Mouse (Mus musculus): ENCODE data around the gene Gfod2. TPM values are rescaled to one million over a fixed set of nuclear protein-coding genes. Genes with fewer than 3 reads are reported as not detected.
A peak's percentile ranks its signal among the peaks of the same experiment; 100 is the strongest.

The Gfod2 gene
- polyA plus RNA-seq, 1 experiment = 6.4 TPM

DNA sequence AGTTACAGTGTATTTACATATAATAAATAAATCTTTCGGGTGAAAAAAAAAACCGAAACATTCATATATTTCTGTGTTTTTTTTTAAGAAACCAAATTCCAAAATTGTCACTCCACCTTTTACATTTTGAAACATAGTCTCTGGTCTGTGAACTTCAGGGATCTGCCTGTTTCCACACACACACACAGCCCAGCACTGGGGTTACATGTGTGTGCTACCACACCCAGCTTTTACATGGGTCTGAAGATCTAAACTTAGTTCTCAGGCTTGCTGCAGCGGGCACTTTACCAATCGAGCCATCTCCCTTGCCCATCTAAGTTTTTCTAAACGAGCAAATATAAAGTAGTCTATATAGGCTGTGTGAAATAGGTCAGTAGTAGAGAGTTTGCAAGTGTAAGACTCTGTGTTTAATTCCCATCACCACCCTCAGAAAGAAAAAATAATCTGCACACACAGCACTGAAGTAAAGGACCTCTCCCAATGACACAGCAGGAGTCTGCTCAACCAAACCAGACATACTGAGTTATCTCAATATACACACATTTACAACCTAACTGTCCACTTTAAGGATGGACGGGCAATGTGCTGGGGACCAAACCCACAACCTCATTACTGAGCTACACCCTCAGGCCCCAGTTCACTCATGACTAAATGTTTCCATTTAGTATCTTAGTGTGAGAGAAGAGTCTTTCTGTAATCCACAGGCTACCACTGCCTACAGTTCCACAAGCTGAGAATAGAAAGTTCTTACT, 42.9 kb upstream of the Gfod2 start:
- no peak overlapping the region for H3K27ac ChIP-seq (ENCODE audit: insufficient read depth, low read length)
- no peak overlapping the region for H3K4me3 ChIP-seq (ENCODE audit: low read depth, low read length)
- no peak for TF ChIP-seq EP300 (IDR thresholded peaks at IDR 0.05; ENCODE audit: insufficient read depth, low read depth, low read length)
- TF ChIP-seq POLR2A (IDR thresholded peaks at IDR 0.05; ENCODE audit: insufficient read depth, low read length) = no peak
- TF ChIP-seq CTCF (IDR thresholded peaks at IDR 0.05; ENCODE audit: low read depth, low read length) = no peak
- H3K27me3 ChIP-seq (ENCODE audit: control insufficient read depth, insufficient read depth, low read length, poor library complexity, severe bottlenecking) = no peaks in the 10 kb centered on the region
- H3K9me3 ChIP-seq (replicated peaks; ENCODE audit: control insufficient read depth, insufficient read depth, low read length, poor library complexity, severe bottlenecking) = no peaks in the 10 kb centered on the region
- peaks cover 8% of the 10 kb centered on the region for H3K4me1 ChIP-seq (ENCODE audit: control insufficient read depth, insufficient read depth, low read length)
- peaks cover 3% of the 10 kb centered on the region; the same call in 1 of the 2 replicates for H3K36me3 ChIP-seq (ENCODE audit: control insufficient read depth, insufficient read depth, low read length, poor library complexity, severe bottlenecking)
- H3K9ac ChIP-seq (ENCODE audit: low read depth, poor library complexity, severe bottlenecking) = no peak overlapping the region

DNA sequence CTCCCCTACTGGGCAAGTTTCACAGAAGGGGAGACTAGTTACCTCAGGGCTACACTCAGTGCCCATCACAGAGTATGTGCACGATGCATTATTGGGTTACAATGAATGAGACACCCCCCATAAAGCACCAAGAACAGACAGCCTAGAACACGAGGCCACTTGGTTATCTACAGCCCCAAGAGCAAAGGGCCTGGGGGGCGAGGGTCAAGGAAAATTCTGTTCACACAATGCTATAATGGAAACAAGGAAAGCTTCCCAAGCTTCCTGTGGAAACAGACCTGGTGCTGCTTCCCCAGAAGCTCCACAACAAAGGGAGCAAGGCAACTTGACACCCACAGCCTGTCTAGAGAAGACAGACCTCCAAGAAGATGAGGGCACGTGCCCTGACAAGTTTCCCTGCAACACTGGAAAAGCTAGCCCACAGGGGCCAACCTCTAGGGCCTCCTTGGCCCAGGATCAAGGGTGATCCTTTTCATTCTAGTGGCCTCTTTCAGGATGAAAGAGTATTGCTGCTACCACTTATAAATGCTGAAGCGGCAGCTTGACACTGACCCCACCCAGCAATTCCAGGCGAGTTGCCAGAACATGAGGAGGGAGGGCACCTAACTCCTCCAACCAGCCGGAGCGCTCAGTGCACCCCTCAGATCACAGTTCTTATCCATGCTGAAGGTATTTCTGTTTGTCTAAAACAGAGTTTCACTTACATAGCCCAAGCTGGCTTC, 40.8 kb upstream of the Gfod2 start:
- no peaks in the 10 kb centered on the region for H3K27me3 ChIP-seq (ENCODE audit: control insufficient read depth, insufficient read depth, low read length, poor library complexity, severe bottlenecking)
- TF ChIP-seq CTCF (IDR thresholded peaks at IDR 0.05; ENCODE audit: low read depth, low read length) (no peak), EP300 (IDR thresholded peaks at IDR 0.05; ENCODE audit: insufficient read depth, low read depth, low read length) (no peak), POLR2A (IDR thresholded peaks at IDR 0.05; ENCODE audit: insufficient read depth, low read length) (no peak)
- peak overlapping the region; percentile 42 for H3K27ac ChIP-seq (ENCODE audit: insufficient read depth, low read length)
- H3K9me3 ChIP-seq (replicated peaks; ENCODE audit: control insufficient read depth, insufficient read depth, low read length, poor library complexity, severe bottlenecking) = no peaks in the 10 kb centered on the region
- no peak overlapping the region for H3K9ac ChIP-seq (ENCODE audit: low read depth, poor library complexity, severe bottlenecking)
- peaks cover 8% of the 10 kb centered on the region for H3K4me1 ChIP-seq (ENCODE audit: control insufficient read depth, insufficient read depth, low read length)
- no peaks in the 10 kb centered on the region for H3K36me3 ChIP-seq (ENCODE audit: control insufficient read depth, insufficient read depth, low read length, poor library complexity, severe bottlenecking)
- H3K4me3 ChIP-seq (ENCODE audit: low read depth, low read length) = no peak overlapping the region

DNA sequence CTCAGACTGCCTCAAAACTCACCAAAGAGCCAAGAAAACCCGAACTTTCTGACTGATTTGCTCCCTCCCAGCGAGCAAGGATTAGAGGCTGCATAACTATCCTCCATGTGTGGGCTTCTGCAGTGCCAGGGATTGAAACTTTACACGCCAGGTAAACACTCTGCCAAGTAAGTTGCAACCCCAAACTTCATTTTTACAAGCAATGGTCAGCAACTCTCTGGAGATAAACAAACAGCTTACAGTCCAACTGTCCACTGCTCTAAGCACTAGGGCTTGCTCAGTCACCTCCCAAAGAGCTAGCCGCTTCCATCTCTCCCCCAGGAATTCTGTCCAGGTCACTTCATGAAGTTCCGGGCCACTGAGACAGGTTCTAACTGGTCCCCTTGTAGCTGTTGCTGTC, 39.9 kb upstream of the Gfod2 start:
- H3K27me3 ChIP-seq (ENCODE audit: control insufficient read depth, insufficient read depth, low read length, poor library complexity, severe bottlenecking) = no peaks in the 10 kb centered on the region
- no peak overlapping the region for H3K4me3 ChIP-seq (ENCODE audit: low read depth, low read length)
- no peaks in the 10 kb centered on the region for H3K36me3 ChIP-seq (ENCODE audit: control insufficient read depth, insufficient read depth, low read length, poor library complexity, severe bottlenecking)
- no peak for TF ChIP-seq CTCF (IDR thresholded peaks at IDR 0.05; ENCODE audit: low read depth, low read length)
- no peak for TF ChIP-seq EP300 (IDR thresholded peaks at IDR 0.05; ENCODE audit: insufficient read depth, low read depth, low read length)
- TF ChIP-seq POLR2A (IDR thresholded peaks at IDR 0.05; ENCODE audit: insufficient read depth, low read length) = no peak
- no peaks in the 10 kb centered on the region for H3K9me3 ChIP-seq (replicated peaks; ENCODE audit: control insufficient read depth, insufficient read depth, low read length, poor library complexity, severe bottlenecking)
- H3K9ac ChIP-seq (ENCODE audit: low read depth, poor library complexity, severe bottlenecking) = no peak overlapping the region
- peaks cover 8% of the 10 kb centered on the region for H3K4me1 ChIP-seq (ENCODE audit: control insufficient read depth, insufficient read depth, low read length)
- no peak overlapping the region for H3K27ac ChIP-seq (ENCODE audit: insufficient read depth, low read length)

DNA sequence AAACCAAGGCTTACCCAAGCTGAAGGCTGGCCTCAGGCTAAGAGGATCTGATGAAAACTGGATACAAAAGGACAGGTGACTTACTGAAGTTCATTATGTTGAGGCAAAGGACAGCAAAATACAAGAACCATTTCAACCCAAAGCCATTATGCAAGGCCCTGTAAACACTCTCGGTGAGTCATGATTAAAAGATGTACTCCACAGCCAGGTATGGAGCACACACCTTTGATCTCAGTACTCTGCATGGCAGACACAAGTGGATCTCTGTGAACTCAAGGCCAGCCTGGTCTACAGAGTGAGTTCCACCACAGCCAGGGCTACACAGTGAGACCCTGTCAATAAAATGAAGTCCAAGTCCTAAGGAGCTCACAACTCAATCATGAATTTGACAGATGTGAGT, 37.3 kb upstream of the Gfod2 start:
- no peaks in the 10 kb centered on the region for H3K9me3 ChIP-seq (replicated peaks; ENCODE audit: control insufficient read depth, insufficient read depth, low read length, poor library complexity, severe bottlenecking)
- H3K27me3 ChIP-seq (ENCODE audit: control insufficient read depth, insufficient read depth, low read length, poor library complexity, severe bottlenecking) = no peaks in the 10 kb centered on the region
- H3K4me1 ChIP-seq (ENCODE audit: control insufficient read depth, insufficient read depth, low read length) = peaks cover 8% of the 10 kb centered on the region
- TF ChIP-seq EP300 (IDR thresholded peaks at IDR 0.05; ENCODE audit: insufficient read depth, low read depth, low read length) (no peak), CTCF (IDR thresholded peaks at IDR 0.05; ENCODE audit: low read depth, low read length) (no peak), POLR2A (IDR thresholded peaks at IDR 0.05; ENCODE audit: insufficient read depth, low read length) (no peak)
- no peak overlapping the region for H3K4me3 ChIP-seq (ENCODE audit: low read depth, low read length)
- H3K36me3 ChIP-seq (ENCODE audit: control insufficient read depth, insufficient read depth, low read length, poor library complexity, severe bottlenecking) = no peaks in the 10 kb centered on the region
- H3K9ac ChIP-seq (ENCODE audit: low read depth, poor library complexity, severe bottlenecking) = no peak overlapping the region
- H3K27ac ChIP-seq (ENCODE audit: insufficient read depth, low read length) = no peak overlapping the region

DNA sequence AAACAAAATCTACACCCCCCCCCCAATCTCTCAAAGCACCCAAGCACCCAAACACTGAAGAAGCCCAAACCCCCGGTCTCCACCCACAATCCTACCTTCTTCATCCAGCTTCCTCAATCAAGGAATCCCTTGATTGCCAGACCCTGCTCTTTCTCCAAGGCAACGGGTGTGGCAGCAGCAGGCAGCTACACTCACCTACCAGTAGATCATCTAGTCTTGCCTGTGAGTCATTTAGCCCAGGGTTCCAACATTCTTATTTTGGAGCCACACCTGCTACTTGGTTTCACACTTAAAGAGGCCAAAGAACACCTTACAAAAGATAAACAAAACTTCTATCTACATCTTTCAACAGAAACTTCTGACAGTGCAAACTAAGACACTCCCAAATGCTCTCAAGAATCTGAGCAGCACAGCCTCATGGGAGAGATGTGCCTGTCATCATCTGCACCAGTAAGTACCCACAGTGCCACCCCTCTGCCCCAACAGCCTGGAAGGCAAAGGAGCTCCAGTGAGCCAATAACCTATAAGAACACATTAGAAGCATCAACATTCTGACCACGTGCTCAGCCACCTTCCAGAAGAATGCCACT, 35.6 kb upstream of the Gfod2 start:
- Histone ChIP-seq H3K9me3 (replicated peaks; ENCODE audit: control insufficient read depth, insufficient read depth, low read length, poor library complexity, severe bottlenecking) (no peaks in the 10 kb centered on the region), H3K36me3 (ENCODE audit: control insufficient read depth, insufficient read depth, low read length, poor library complexity, severe bottlenecking) (no peaks in the 10 kb centered on the region), H3K4me3 (ENCODE audit: low read depth, low read length) (no peak overlapping the region), H3K27me3 (ENCODE audit: control insufficient read depth, insufficient read depth, low read length, poor library complexity, severe bottlenecking) (no peaks in the 10 kb centered on the region), H3K4me1 (ENCODE audit: control insufficient read depth, insufficient read depth, low read length) (peaks cover 4% of the 10 kb centered on the region), H3K27ac (ENCODE audit: insufficient read depth, low read length) (no peak overlapping the region), H3K9ac (ENCODE audit: low read depth, poor library complexity, severe bottlenecking) (no peak overlapping the region)
- no peak for TF ChIP-seq CTCF (IDR thresholded peaks at IDR 0.05; ENCODE audit: low read depth, low read length)
- no peak for TF ChIP-seq POLR2A (IDR thresholded peaks at IDR 0.05; ENCODE audit: insufficient read depth, low read length)
- no peak for TF ChIP-seq EP300 (IDR thresholded peaks at IDR 0.05; ENCODE audit: insufficient read depth, low read depth, low read length)

All from ES-Bruce4 (cell line).